Mouse (Mus musculus) intestine, embryonic 14.5 days (tissue): ENCODE data around the gene Kif26b. TPM values are rescaled to one million over a fixed set of nuclear protein-coding genes. Genes with fewer than 3 reads are reported as not detected.
A peak's percentile ranks its signal among the peaks of the same experiment; 100 is the strongest.

Experiments
- ATAC-seq: fragments of 200-750 bp; cut with Nextera tagmentation; replicated peaks from 2 replicates; pipeline ENCODE4 v1.8.0; 2017; ENCODE audit warnings: low read depth, moderate number of reproducible peaks, moderate TSS enrichment, moderate library complexity; ENCODE audit not compliant: low FRiP score, low TSS enrichment
- DNase-seq: peaks from one replicate; pipeline ENCODE4 v3.0.0-alpha.2; 2018; ENCODE audit warnings: low spot score
- H3K27ac ChIP-seq: fragments of 300-500 bp; sonication (generic); 2 replicates; pipeline ENCODE4 v1.5.1; 2014; ENCODE audit warnings: low read depth, mild to moderate bottlenecking, control low read depth
- H3K27me3 ChIP-seq: fragments of 300-500 bp; sonication (generic); replicated peaks from 2 replicates; pipeline ENCODE4 v1.6.1; 2014; ENCODE audit warnings: low read length, control low read depth; ENCODE audit not compliant: control insufficient read depth, insufficient read depth
- H3K36me3 ChIP-seq: fragments of 300-500 bp; sonication (generic); 2 replicates; pipeline ENCODE4 v1.6.1; 2014; ENCODE audit warnings: low read length, control low read depth; ENCODE audit not compliant: control insufficient read depth, insufficient read depth
- H3K4me1 ChIP-seq: fragments of 300-500 bp; sonication (generic); replicated peaks from 2 replicates; pipeline ENCODE4 v1.6.1; 2014; ENCODE audit warnings: low read length, control low read depth, mixed read lengths; ENCODE audit not compliant: control insufficient read depth, insufficient read depth
- H3K4me2 ChIP-seq: fragments of 300-500 bp; sonication (generic); 2 replicates; pipeline ENCODE4 v1.6.1; 2014; ENCODE audit warnings: low read length
- H3K4me3 ChIP-seq: fragments of 300-500 bp; sonication (generic); 2 replicates; pipeline ENCODE4 v1.5.1; 2014; ENCODE audit warnings: low read depth, low read length, control low read depth, mixed read lengths
- H3K9ac ChIP-seq: fragments of 300-500 bp; sonication (generic); 2 replicates; pipeline ENCODE4 v1.6.1; 2014; ENCODE audit warnings: mild to moderate bottlenecking, low read length
- H3K9me3 ChIP-seq: fragments of 300-500 bp; sonication (generic); 2 replicates; pipeline ENCODE4 v1.6.1; 2016; ENCODE audit warnings: low read length, control low read depth; ENCODE audit not compliant: control insufficient read depth
- WGBS: fragments of 180-500 bp; shearing (Covaris S2); extraction: QIAGEN DNeasy Blood & Tissue Kit; methylation state at CpG from one replicate; pipeline ENCODE4 v1.1.7; 2014; 5-methylcytosine and 5-hydroxymethylcytosine counted together
- polyA plus RNA-seq: library from polyadenylated mRNA; unstranded; fragments of >200 nt; fragmentation: Nextera tagmentation; extraction: Ambion mirVana; gene quantifications from 2 replicates; pipeline ENCODE4 v1.2.1, GENCODE M21; 2014

Gene Kif26b
- polyA plus RNA-seq, 1 experiment from 2014 or later: 8.8 TPM

GRCm38 (mm10) chr1:178748617-178749016 lies 219.7 kb downstream of the Kif26b start:
- no peak overlapping the region for H3K4me2 ChIP-seq
- no peak for ATAC-seq
- H3K4me3 ChIP-seq: no peak overlapping the region
- H3K36me3 ChIP-seq: no peaks in the 10 kb centered on the region
- WGBS: 76% methylated on average over 1 of the region's 1 CpGs
- H3K9me3 ChIP-seq: 0 out of 2 replicates have a peak, but pooled peaks cover 6% of the 10 kb centered on the region
- H3K27ac ChIP-seq: no peak overlapping the region
- no peaks in the 10 kb centered on the region for H3K27me3 ChIP-seq
- DNase-seq: no peak
- H3K4me1 ChIP-seq: no peaks in the 10 kb centered on the region
- no peak overlapping the region for H3K9ac ChIP-seq

GRCm38 (mm10) chr1:178749786-178750185 lies 220.9 kb downstream of the Kif26b start:
- 0 out of 2 replicates have a peak, but pooled peaks cover 6% of the 10 kb centered on the region for H3K9me3 ChIP-seq
- DNase-seq (no peak), ATAC-seq (no peak)
- no peaks in the 10 kb centered on the region for H3K36me3 ChIP-seq
- H3K4me3 ChIP-seq: no peak overlapping the region
- H3K27me3 ChIP-seq: no peaks in the 10 kb centered on the region
- H3K4me1 ChIP-seq: no peaks in the 10 kb centered on the region
- H3K27ac ChIP-seq: no peak overlapping the region
- H3K4me2 ChIP-seq: no peak overlapping the region
- WGBS: 92% methylated on average over 9 of the region's 9 CpGs
- no peak overlapping the region for H3K9ac ChIP-seq

GRCm38 (mm10) chr1:178758441-178758840 lies 229.5 kb downstream of the Kif26b start:
- ATAC-seq (no peak), DNase-seq (no peak)
- Histone ChIP-seq H3K9me3 (no peaks in the 10 kb centered on the region), H3K4me1 (peaks cover 3% of the 10 kb centered on the region; the same call in 1 of the 2 replicates), H3K9ac (no peak overlapping the region), H3K27ac (no peak overlapping the region), H3K4me3 (no peak overlapping the region), H3K27me3 (no peaks in the 10 kb centered on the region), H3K4me2 (no peak overlapping the region), H3K36me3 (no peaks in the 10 kb centered on the region)
- WGBS: 41% methylated on average over 3 of the region's 3 CpGs

- Histone ChIP-seq H3K9ac (no peak overlapping the region), H3K9me3 (no peaks in the 10 kb centered on the region), H3K36me3 (no peaks in the 10 kb centered on the region), H3K4me3 (no peak overlapping the region), H3K4me2 (no peak overlapping the region), H3K27ac (no peak overlapping the region), H3K4me1 (peaks cover 7% of the 10 kb centered on the region), H3K27me3 (no peaks in the 10 kb centered on the region)
- DNase-seq (no peak), ATAC-seq (no peak)
- WGBS: 90% methylated on average over 3 of the region's 3 CpGs
Measured at GRCm38 (mm10) chr1:178762125-178762741, 233.3 kb downstream of the Kif26b start.

- H3K4me2 ChIP-seq: no peak overlapping the region
- no peak for DNase-seq
- 50% methylated on average over 4 of the region's 4 CpGs for WGBS
- peaks cover 4% of the 10 kb centered on the region; the same call in 1 of the 2 replicates for H3K4me1 ChIP-seq
- H3K4me3 ChIP-seq: no peak overlapping the region
- no peak overlapping the region for H3K9ac ChIP-seq
- no peak overlapping the region for H3K27ac ChIP-seq
- no peak for ATAC-seq
- no peaks in the 10 kb centered on the region for H3K27me3 ChIP-seq
- no peaks in the 10 kb centered on the region for H3K9me3 ChIP-seq
- no peaks in the 10 kb centered on the region for H3K36me3 ChIP-seq
Measured at GRCm38 (mm10) chr1:178764914-178765313, 236.0 kb downstream of the Kif26b start.

- no peaks in the 10 kb centered on the region for H3K36me3 ChIP-seq
- 83% methylated on average over 2 of the region's 2 CpGs for WGBS
- ATAC-seq (no peak), DNase-seq (no peak)
- H3K27ac ChIP-seq: no peak overlapping the region
- H3K4me3 ChIP-seq: no peak overlapping the region
- no peak overlapping the region for H3K4me2 ChIP-seq
- H3K4me1 ChIP-seq: peaks cover 4% of the 10 kb centered on the region; the same call in 1 of the 2 replicates
- no peaks in the 10 kb centered on the region for H3K9me3 ChIP-seq
- no peak overlapping the region for H3K9ac ChIP-seq
- H3K27me3 ChIP-seq: no peaks in the 10 kb centered on the region
Measured at GRCm38 (mm10) chr1:178765650-178766049, 236.7 kb downstream of the Kif26b start.

- 83% methylated on average over 4 of the region's 4 CpGs for WGBS
- H3K9me3 ChIP-seq: no peaks in the 10 kb centered on the region
- H3K9ac ChIP-seq: no peak overlapping the region
- H3K27ac ChIP-seq: no peak overlapping the region
- no peaks in the 10 kb centered on the region for H3K36me3 ChIP-seq
- H3K4me3 ChIP-seq: no peak overlapping the region
- no peak overlapping the region for H3K4me2 ChIP-seq
- H3K27me3 ChIP-seq: no peaks in the 10 kb centered on the region
- peak; percentile 25 for DNase-seq
- ATAC-seq: no peak
- peaks cover 4% of the 10 kb centered on the region; the same call in 1 of the 2 replicates for H3K4me1 ChIP-seq
Measured at GRCm38 (mm10) chr1:178768976-178769375, 240.1 kb downstream of the Kif26b start.

- no peaks in the 10 kb centered on the region for H3K9me3 ChIP-seq
- H3K9ac ChIP-seq: no peak overlapping the region
- H3K36me3 ChIP-seq: no peaks in the 10 kb centered on the region
- H3K4me2 ChIP-seq: no peak overlapping the region
- H3K27ac ChIP-seq: no peak overlapping the region
- no peak for ATAC-seq
- peak; percentile 31 for DNase-seq
- no peak overlapping the region for H3K4me3 ChIP-seq
- H3K4me1 ChIP-seq: no peaks in the 10 kb centered on the region
- WGBS: 73% methylated on average over 6 of the region's 6 CpGs
- H3K27me3 ChIP-seq: no peaks in the 10 kb centered on the region
Measured at GRCm38 (mm10) chr1:178769988-178770387, 241.1 kb downstream of the Kif26b start.
